Mouse (Mus musculus) 3T3-L1 (cell line): Measurements from ENCODE around the gene Tbx5.
"Not testable (repeated sequence)": the region's sequence is repeated elsewhere in the genome, so short reads cannot be mapped to it uniquely, and the experiment has no call there.

Experiments
- DNase-seq: peaks from one replicate; pipeline ENCODE4 v3.0.0-alpha.2; 2015; ENCODE audit warnings: low read depth, low spot score

The Tbx5 gene

DNA sequence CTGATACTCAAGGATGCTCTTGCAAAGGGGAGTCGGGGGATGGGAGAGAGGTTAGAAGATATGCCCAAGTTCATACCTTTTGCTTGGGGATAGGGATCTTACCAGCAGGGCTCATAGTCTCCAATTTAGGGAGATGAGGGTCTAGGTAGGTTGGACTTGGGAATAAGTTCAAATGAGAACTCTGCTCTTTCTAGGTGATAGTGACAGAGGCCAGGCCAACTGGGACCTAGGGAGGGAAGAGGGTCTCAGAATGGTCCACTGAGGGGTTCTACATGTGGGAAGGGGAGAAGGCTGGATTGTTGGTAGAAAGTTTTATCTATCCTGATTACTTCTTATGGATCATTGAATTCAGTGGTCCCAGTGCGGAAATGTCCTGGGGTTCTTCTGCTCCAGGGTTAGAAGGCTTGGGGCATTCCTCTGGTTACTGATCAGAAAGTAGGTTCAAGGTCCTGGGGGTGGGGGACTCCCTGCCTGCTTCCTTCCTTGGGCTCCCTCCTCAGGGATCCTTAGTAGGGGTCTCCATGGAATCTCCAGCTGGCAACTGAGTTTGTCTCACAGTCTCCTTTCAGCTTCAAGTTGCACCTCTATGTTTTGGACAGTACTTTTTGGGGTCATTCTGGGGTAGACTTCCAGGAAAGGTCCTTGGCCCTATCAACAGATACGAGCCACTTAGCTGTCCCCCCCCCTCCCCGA lies 10.4 kb downstream of the Tbx5 start:
- DNase-seq = no peak

DNA sequence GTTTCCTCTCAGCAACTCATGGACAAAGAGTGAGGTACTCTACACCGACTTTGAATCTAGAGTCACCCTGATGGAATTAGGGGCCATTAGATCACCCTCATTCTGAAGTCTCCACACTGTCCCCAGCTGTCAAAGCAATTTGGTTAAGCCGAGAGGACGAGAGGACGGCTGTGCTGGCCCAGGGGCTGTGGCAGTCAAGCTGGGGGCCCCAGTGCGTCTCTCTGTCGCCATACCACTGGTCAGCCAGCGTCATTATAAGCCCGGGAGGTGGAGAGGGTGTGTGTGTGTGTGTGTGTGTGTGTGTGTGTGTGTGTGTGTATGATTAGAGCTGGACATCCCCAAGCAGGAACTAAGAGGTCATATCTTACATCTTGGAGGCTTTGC lies 10.9 kb downstream of the Tbx5 start:
- DNase-seq = no peak

- DNase-seq = no peak
Observed at GRCm38 (mm10) chr5:119844366-119844765, 11.9 kb downstream of the Tbx5 start.

GRCm38 (mm10) chr5:119844994-119845393 lies 12.5 kb downstream of the Tbx5 start:
- no peak for DNase-seq

DNA sequence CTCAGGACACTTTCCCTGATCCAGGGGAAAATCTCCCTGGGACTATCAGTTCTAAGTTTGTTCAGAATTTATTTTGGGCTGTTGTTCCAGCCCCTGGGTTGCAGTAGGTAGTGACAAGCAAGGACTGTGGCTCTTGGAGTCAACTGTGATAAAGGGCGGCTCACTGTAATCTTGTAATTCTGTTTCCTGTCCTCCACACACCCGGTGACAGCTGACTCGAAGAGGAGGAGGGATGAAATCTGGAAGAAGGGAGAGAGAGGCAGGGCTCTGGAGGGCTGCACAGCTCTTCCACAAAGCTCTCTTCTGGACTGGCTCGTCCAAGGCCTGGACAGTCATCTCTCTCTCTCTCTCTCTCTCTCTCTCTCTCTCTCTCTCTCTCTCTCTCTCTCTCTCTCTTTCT lies 24.6 kb downstream of the Tbx5 start:
- no peak for DNase-seq

- DNase-seq = no peak
Observed at GRCm38 (mm10) chr5:119861301-119861700, 28.8 kb downstream of the Tbx5 start.

- DNase-seq = no peak
Observed at GRCm38 (mm10) chr5:119862431-119862830, 30.0 kb downstream of the Tbx5 start.

DNA sequence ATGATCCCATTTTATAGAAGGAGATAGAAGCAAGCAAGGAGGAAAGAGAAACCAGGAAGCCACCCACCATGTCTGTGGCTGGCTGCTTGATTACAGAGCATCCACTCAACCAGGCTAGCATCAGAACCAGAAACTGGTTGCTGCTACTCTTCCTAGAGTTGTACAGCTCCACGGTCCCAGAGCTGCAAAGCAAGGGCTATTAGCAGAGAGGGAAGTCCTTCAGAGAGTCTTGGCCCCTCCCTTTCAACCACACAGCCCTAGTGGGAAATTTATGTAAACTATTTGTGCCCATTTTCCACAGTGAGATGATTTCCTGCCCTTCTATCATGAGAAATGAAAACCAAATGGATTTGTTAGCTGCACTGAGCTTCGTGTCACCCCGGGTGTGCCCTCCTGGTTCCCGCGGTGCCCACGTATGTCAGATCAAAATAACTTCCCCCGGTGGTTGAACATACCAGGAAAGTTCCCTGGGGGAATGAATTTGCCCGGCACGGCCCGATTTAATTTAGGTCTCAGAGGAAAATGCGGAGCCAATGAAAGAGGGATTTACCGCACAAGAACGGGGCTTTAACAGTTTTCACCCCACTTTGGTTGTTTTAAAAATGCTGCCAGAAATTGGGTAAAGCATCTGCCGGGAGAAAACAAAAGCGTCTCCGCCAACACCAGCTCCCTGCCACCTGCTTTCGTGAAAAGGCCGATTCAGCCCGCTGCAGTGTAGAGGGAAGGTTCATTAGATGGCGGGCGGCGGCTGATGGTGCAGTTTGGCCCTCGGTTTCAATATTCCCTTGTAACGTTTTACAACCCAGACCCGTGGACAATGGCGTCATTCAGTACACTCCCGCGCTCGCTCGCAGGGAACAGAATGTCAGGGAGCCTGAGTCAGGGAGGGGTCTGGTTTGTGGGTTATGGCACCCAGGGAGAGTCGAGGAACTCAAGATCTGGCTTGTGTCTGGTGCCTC lies 34.1 kb downstream of the Tbx5 start:
- no peak for DNase-seq

DNA sequence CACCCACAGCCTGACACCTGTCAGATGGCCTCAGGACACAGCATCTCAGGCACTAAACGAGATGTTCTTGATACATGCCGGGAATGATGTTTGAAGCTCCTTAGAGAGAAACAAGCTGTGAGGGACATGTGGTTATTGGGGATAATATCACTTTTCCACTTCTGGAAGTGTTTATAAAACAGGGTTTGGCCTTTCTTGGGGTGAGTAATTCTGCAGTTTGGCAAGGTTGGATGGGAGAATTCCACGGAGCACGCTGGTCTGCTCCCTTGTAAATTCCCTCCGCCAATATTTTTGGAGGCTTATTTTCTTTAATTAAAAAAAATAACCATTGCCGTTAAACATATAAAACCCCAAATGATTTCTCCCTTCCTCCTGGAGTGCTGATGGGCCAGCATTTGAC lies 35.5 kb downstream of the Tbx5 start:
- no peak for DNase-seq

DNA sequence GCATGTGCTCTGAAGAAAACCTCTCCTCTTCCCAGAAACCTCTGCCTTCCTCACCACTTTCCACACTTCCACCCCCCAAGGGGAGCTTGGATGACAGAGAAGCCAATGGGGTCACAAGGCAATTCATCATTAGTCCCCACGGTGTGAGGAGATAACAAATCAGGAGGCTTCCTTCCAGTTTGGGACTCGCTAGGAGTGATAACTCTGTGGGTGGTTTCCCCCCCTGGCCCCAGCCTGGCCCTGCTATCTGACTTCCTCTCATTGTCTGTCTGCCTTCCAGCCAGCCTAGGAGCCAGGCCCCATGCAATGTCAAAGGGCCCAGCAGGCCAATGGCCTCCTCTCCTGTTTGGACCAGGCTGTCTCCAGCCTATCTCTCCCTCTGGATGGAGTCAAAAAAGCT lies 43.0 kb downstream of the Tbx5 start:
- no peak for DNase-seq

- DNase-seq = no peak
Observed at GRCm38 (mm10) chr5:119877185-119877584, 44.7 kb downstream of the Tbx5 start.

DNA sequence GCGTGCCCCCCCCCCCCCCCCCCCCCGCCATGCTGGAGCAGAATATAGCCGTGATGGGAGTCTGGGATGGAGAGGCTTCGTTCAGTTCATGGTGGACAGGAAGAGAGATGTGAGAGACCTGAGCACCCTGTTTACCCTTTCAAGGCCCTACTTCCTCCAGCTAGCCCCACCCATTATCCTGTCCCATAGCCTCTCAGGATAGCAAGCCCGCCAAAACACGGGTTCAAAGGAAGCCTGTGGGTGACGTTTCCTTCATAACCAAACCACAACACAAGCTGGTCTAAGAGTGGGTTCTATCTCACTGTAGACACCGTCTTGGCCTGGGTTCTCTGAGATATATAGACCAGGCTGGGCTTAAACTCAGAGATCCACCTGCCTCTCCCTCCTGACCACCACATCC lies 53.1 kb downstream of the Tbx5 start:
- no peak for DNase-seq

- no peak for DNase-seq
Observed at GRCm38 (mm10) chr5:119887381-119887780, 54.9 kb downstream of the Tbx5 start.

DNA sequence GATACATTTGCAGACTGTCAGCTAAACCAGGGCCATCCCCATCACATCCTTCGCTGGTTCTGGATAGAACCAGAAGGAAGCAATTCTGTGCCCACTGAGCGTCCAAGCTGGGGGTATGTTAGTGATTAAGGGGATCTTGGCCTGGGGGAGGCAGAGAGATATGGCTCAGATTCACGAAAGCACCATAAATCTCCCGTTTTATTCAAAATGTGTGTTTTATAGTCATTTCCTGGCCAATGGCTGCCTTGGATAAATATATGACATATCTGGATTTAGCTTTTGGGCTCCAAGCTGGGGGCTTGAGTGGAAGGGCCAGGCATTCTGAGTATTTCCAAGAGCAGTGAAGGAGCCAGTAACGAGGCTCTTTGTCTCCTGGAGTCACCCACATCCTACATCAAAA lies 59.5 kb downstream of the Tbx5 start:
- DNase-seq = no peak

- DNase-seq = no peak
Observed at GRCm38 (mm10) chr5:119893060-119893459, 60.6 kb downstream of the Tbx5 start.

GRCm38 (mm10) chr5:119896605-119897004 lies 64.1 kb downstream of the Tbx5 start:
- no peak for DNase-seq

DNA sequence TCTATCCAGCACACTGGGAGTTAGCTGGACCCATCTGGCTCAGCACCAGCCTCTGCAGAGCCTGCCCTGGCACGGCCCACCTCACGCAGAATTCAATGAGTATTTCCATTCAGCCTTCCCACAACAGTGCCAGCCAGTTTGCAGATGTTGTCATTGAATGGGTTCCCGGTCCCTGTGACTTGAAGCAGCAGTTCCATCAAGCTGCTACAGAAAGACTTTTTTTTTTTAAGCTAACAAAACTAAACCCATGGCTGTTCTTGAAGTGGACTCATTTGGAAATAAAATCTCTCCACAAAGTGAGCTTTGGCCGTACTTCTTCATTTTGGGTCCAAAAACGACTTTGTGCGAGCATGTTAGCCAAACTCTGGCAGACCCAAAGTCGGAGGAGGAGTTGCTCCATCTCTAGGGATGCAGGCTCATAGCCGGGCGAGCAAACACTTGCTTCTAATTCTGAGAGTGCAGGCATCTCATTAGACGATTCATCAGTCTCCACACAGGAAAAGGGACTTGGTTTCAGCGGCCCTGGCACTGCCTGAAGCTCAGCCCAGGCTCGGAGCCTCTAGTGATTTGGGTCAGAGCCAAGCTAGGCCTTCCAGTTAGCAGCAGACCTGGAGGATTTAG lies 84.2 kb downstream of the Tbx5 start:
- no peak for DNase-seq

GRCm38 (mm10) chr5:119918381-119918780 lies 85.9 kb downstream of the Tbx5 start:
- DNase-seq = not testable (repeated sequence)

DNA sequence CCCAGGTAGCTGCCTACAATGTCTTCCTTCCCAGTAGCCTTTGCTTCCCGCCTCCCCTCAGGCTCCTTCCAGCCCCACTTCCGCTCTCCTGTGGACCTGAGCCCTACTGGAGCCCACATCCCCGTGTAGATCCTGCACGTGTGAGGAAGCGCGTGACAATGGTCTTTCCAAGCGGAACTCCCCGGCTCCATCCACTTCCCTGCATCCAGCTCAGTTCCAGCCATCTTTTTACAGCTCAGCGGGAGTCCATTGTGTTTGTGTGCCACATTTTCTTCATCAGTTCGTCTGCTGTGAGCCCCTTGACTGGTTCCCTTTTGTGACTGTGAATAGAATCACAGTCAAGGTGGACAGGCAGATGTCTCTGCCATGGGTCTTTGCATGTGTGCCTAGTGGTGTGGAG lies 88.5 kb downstream of the Tbx5 start:
- DNase-seq = no peak

GRCm38 (mm10) chr5:119922229-119922628 lies 89.8 kb downstream of the Tbx5 start:
- DNase-seq = no peak
